Mouse (Mus musculus): ENCODE results near the gene Dennd5a. TPM values are rescaled to one million over a fixed set of nuclear protein-coding genes. Genes with fewer than 3 reads are reported as not detected.

The Dennd5a gene
- total RNA-seq, 2 experiments from 2014 or later, result 214 to 220 TPM

DNA sequence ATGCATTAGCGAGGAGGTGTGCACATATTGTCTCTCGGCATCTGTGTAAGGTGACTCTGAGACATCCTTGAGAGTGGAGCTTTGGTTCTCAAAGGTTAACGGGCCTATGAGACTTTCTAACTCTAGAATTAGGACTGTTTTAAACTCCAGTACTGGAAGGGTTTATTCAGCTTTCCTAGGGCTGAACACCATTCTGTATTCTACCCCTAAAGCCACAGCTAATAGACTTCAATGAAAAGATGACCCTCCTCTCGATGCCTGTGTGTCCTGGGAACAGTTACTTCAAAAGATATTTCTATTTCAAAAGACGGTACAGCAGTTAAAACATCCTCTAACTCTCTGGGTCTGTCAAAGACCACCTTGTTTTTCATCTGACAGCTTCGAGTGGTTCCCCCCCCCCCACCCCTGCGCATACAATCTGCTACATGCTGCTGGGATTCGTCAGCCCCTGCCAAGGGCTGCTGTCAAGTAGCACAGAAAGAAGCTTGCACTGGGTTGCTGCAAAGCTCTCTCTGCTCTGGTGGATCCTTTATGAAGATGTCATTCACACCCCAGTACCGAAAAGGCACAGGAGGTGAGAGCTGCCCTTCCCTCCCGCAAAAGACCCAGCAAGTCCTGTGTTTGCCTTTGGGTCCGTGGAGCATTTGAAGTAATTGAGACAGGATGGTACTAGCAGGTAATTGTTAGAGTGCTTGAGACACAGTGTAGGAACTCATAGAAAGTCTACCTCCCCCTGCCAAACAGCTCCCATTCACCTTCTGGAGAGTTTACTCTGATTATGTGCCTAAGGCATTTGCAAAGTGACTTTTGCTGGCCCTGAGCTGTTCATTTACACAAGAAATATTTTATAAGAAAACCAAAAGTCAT lies 111.2 kb downstream of the Dennd5a start:
- DNase-seq (ENCODE audit: extremely low spot score in 1 of 2, low spot score in 1 of 2), result no peak

GRCm38 (mm10) chr7:109844100-109844499 lies 116.2 kb downstream of the Dennd5a start:
- DNase-seq (ENCODE audit: extremely low spot score in 1 of 2, low spot score in 1 of 2), result no peak

Other genes with a start within 250 kb of the Dennd5a start
- not detected for gene BC051019, start 236.6 kb downstream of the Dennd5a start, total RNA-seq (2021)
- not detected for gene Ascl3, start 228.7 kb downstream of the Dennd5a start, total RNA-seq (2021)
- 100 to 1,000 TPM; 100 to 109 TPM for gene Tmem9b, start 207.6 kb downstream of the Dennd5a start, total RNA-seq (2021)
- 100 to 1,000 TPM; 194 to 212 TPM for gene Nrip3, start 178.4 kb downstream of the Dennd5a start, total RNA-seq (2021)
- under 1 TPM; 0.84 to 0.94 TPM for gene Scube2, start 94.8 kb downstream of the Dennd5a start, total RNA-seq (2021)
- 10 to 100 TPM; 48.6 to 49.9 TPM for gene Tmem41b, start 26.5 kb upstream of the Dennd5a start, total RNA-seq (2021)
- 100 to 1,000 TPM in 1 of 2 experiments, 10 to 100 TPM in 1; 99.5 to 104 TPM for gene Ipo7, start 57.8 kb upstream of the Dennd5a start, total RNA-seq (2021)
- 10 to 100 TPM; 11.1 to 12.0 TPM for gene Zfp143, start 100.7 kb upstream of the Dennd5a start, total RNA-seq (2021)
- 10 to 100 TPM; 17.0 to 20.8 TPM for gene Wee1, start 161.6 kb upstream of the Dennd5a start, total RNA-seq (2021)

Data from layer of hippocampus, postnatal 25 days (tissue).